Mouse (Mus musculus): ENCODE data around the gene Gm49387.

DNA sequence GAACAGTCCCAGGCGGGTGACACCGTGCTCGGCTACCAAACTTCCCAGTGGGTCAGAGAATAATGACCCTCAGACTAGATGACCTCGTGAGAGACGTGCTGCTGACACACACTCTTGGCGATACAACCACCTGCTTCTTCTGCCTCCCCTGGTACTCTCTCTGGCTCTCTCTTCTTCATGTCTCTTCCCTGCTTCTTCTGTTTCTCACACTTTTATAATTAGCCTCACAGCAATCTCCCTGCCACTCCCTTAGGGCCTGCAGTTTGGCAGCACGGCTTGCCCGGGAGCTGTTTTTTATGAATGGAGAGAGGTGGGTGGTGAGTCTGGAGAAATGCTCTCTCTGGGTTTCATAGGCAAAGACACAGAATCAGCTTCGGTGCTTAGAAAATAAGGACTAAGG is 64.8 kb downstream of the Gm49387 start:
- TF ChIP-seq CTCF (IDR thresholded peaks at IDR 0.05; ENCODE audit: extremely low read depth, insufficient read depth, insufficient read length, insufficient replicate concordance) (no peak), POLR2A (IDR thresholded peaks at IDR 0.05; ENCODE audit: low read depth, low read length) (no peak)
